ENCODE assay signal across 11 mouse cellular contexts in genomic region chr12:79804776-79805524, GRCm38 (mm10).
A peak's percentile ranks its signal among the peaks of the same experiment; 100 is the strongest.
DNase-seq lines count a peak whose midpoint lies in the region; ATAC-seq and TF ChIP-seq lines count a peak whose summit lies in the region.
"Had no signal": no experiment of that assay in that cellular context is flagged by ENCODE, and none has a peak within 500 bp of the region (broad histone marks: within the 10 kb centered on the region; RNA-seq: fewer than 3 reads in every experiment).

No protein-coding gene starts in this region.

- H3K9me3 ChIP-seq in lung, embryonic 15.5 days = no peaks in the 10 kb centered on the region
- H3K9me3 ChIP-seq in embryonic facial prominence, embryonic 13.5 days = no peaks in the 10 kb centered on the region
- H3K9me3 ChIP-seq in intestine, embryonic 16.5 days (ENCODE audit: control insufficient read depth, low read length) = no peaks in the 10 kb centered on the region
- no peaks in the 10 kb centered on the region for H3K9me3 ChIP-seq in neural tube, embryonic 14.5 days (ENCODE audit: control insufficient read depth, low read length)
- H3K9me3 ChIP-seq: hindbrain, embryonic 15.5 days had no signal

- H3K9ac ChIP-seq in lung, embryonic 15.5 days = no peak overlapping the region
- H3K9ac ChIP-seq in embryonic facial prominence, embryonic 13.5 days = no peak overlapping the region
- H3K9ac ChIP-seq in intestine, embryonic 16.5 days (ENCODE audit: low read depth, low read length) = no peak overlapping the region
- H3K9ac ChIP-seq in neural tube, embryonic 14.5 days (replicated peaks; ENCODE audit: low read depth, low read length) = no peak overlapping the region
- H3K9ac ChIP-seq: hindbrain, embryonic 15.5 days; liver, embryonic 14.5 days had no signal

- TF ChIP-seq CTCF in lung, adult 2 months (IDR thresholded peaks at IDR 0.05; ENCODE audit: insufficient read depth, low read length) = no peak

- no peak for ATAC-seq in lung, embryonic 15.5 days (ENCODE audit: borderline replicate concordance, extremely low read depth, low FRiP score, low TSS enrichment)
- no peak for ATAC-seq in embryonic facial prominence, embryonic 13.5 days (ENCODE audit: insufficient number of reproducible peaks, insufficient read depth, low FRiP score, low TSS enrichment, low read depth)
- ATAC-seq in intestine, embryonic 16.5 days = peak; percentile 36; the same call in 1 of the 2 replicates
- ATAC-seq in neural tube, embryonic 14.5 days (ENCODE audit: low read depth) = peak; percentile 38; the same call in 1 of the 2 replicates
- ATAC-seq: activated CD4-positive, CD25-positive, alpha-beta regulatory T cell, adult 4 months had no signal

- H3K27ac ChIP-seq in lung, embryonic 15.5 days = peak overlapping the region; percentile 60
- H3K27ac ChIP-seq in embryonic facial prominence, embryonic 13.5 days = peak overlapping the region; percentile 44; the same call in 1 of the 2 replicates
- peak overlapping the region; percentile 23; the same call in 1 of the 2 replicates for H3K27ac ChIP-seq in intestine, embryonic 16.5 days (ENCODE audit: low read length)
- H3K27ac ChIP-seq in neural tube, embryonic 14.5 days (ENCODE audit: low read depth, low read length) = no peak overlapping the region
- H3K27ac ChIP-seq: hindbrain, embryonic 15.5 days; liver, embryonic 14.5 days had no signal

- no peaks in the 10 kb centered on the region for H3K27me3 ChIP-seq in lung, embryonic 15.5 days
- no peaks in the 10 kb centered on the region for H3K27me3 ChIP-seq in embryonic facial prominence, embryonic 13.5 days
- H3K27me3 ChIP-seq in intestine, embryonic 16.5 days (replicated peaks; ENCODE audit: control insufficient read depth, insufficient read depth, low read length) = no peaks in the 10 kb centered on the region
- no peaks in the 10 kb centered on the region for H3K27me3 ChIP-seq in neural tube, embryonic 14.5 days (ENCODE audit: control insufficient read depth, insufficient read depth, low read length)
- H3K27me3 ChIP-seq: hindbrain, embryonic 15.5 days had no signal

- H3K36me3 ChIP-seq in lung, embryonic 15.5 days = no peaks in the 10 kb centered on the region
- no peaks in the 10 kb centered on the region for H3K36me3 ChIP-seq in embryonic facial prominence, embryonic 13.5 days
- no peaks in the 10 kb centered on the region for H3K36me3 ChIP-seq in intestine, embryonic 16.5 days (ENCODE audit: control insufficient read depth, insufficient read depth, low read length)
- no peaks in the 10 kb centered on the region for H3K36me3 ChIP-seq in neural tube, embryonic 14.5 days (ENCODE audit: control insufficient read depth, insufficient read depth, low read length)
- H3K36me3 ChIP-seq: hindbrain, embryonic 15.5 days had no signal

- no peak overlapping the region for H3K4me3 ChIP-seq in lung, embryonic 15.5 days
- no peak overlapping the region for H3K4me3 ChIP-seq in lung, adult 2 months (replicated peaks; ENCODE audit: extremely low read depth, low read depth, low read length)
- no peak overlapping the region for H3K4me3 ChIP-seq in embryonic facial prominence, embryonic 13.5 days
- H3K4me3 ChIP-seq in intestine, embryonic 16.5 days (ENCODE audit: low read length) = no peak overlapping the region
- no peak overlapping the region for H3K4me3 ChIP-seq in neural tube, embryonic 14.5 days (ENCODE audit: low read depth, low read length)
- H3K4me3 ChIP-seq: hindbrain, embryonic 15.5 days had no signal

- H3K4me2 ChIP-seq in lung, embryonic 15.5 days = no peak overlapping the region
- H3K4me2 ChIP-seq in embryonic facial prominence, embryonic 13.5 days = no peak overlapping the region
- no peak overlapping the region for H3K4me2 ChIP-seq in intestine, embryonic 16.5 days (ENCODE audit: low read depth, low read length)
- H3K4me2 ChIP-seq in neural tube, embryonic 14.5 days (ENCODE audit: low read depth, low read length) = no peak overlapping the region
- H3K4me2 ChIP-seq: hindbrain, embryonic 15.5 days had no signal

- DNase-seq in lung, adult 2 months = no peak
- DNase-seq in urinary bladder, postnatal 25 days (ENCODE audit: low spot score) = no peak
- no peak for DNase-seq in cerebellum, adult 8-10 months
- DNase-seq in adrenal gland, postnatal 14 days = no peak

- H3K4me1 ChIP-seq in lung, embryonic 15.5 days = peaks cover 38% of the 10 kb centered on the region
- H3K4me1 ChIP-seq in lung, adult 2 months (ENCODE audit: control insufficient read depth, insufficient read depth, low read length) = 0 out of 2 replicates have a peak, but pooled peaks cover 2% of the 10 kb centered on the region
- peaks cover 31% of the 10 kb centered on the region for H3K4me1 ChIP-seq in embryonic facial prominence, embryonic 13.5 days
- peaks cover 29% of the 10 kb centered on the region for H3K4me1 ChIP-seq in intestine, embryonic 16.5 days (ENCODE audit: control insufficient read depth, insufficient read depth, low read length)
- H3K4me1 ChIP-seq in neural tube, embryonic 14.5 days (ENCODE audit: control insufficient read depth, insufficient read depth, low read length) = peaks cover 6% of the 10 kb centered on the region; the same call in 1 of the 2 replicates

- TF ChIP-seq POLR2A in lung, adult 2 months (IDR thresholded peaks at IDR 0.05; ENCODE audit: borderline replicate concordance, extremely low read depth, low read depth, low read length) = no peak

- 51% methylated on average over 8 of the region's 8 CpGs for WGBS in lung, embryonic 15.5 days
- 76% methylated on average over 8 of the region's 8 CpGs for WGBS in lung, adult 2 months
- WGBS in embryonic facial prominence, embryonic 13.5 days = 43% methylated on average over 8 of the region's 8 CpGs
- 23% methylated on average over 8 of the region's 8 CpGs for WGBS in intestine, embryonic 16.5 days
- 12% methylated on average over 8 of the region's 8 CpGs for WGBS in neural tube, embryonic 14.5 days

Comparison
In these comparisons a context has a peak if more than half of its experiments do, and no peak if none do; other contexts are left out.
1. ATAC-seq: peak in intestine, embryonic 16.5 days (single experiment) and neural tube, embryonic 14.5 days (single experiment); none in lung, embryonic 15.5 days (single experiment) and embryonic facial prominence, embryonic 13.5 days (single experiment).